Mouse (Mus musculus): ENCODE results near the gene Sla2. TPM values are rescaled to one million over a fixed set of nuclear protein-coding genes. Genes with fewer than 3 reads are reported as not detected.
"Not testable (repeated sequence)": the region's sequence is repeated elsewhere in the genome, so short reads cannot be mapped to it uniquely, and the experiment has no call there.

Sla2 gene
- polyA plus RNA-seq, 1 experiment, result not detected

DNA sequence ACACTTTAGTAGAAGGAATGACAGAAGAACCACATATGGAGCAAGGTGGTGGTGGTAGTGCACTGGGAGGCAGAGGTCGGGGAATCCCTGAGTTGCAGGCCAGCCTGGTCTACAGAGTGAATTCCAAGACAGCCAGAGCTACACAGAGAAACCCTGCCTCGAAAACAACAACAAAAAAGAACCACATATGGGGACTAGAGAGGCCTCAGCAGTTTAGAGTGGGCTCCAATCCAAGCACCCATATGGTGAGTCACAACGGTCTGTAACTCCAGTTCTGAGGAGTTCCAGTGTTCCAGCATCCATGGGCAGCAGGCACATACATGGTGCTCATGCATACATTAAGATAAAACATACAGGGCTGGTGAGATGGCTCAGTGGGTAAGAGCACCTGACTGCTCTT is 22.5 kb downstream of the Sla2 start:
- Histone ChIP-seq H3K4me1 (ENCODE audit: control insufficient read depth, insufficient read depth, insufficient read length, low read length) (peaks cover 8% of the 10 kb centered on the region), H3K4me3 (ENCODE audit: insufficient read depth, low read depth, low read length) (peak overlapping the region; percentile 85), H3K27ac (replicated peaks; ENCODE audit: low read depth, low read length) (peak overlapping the region; percentile 82)

DNA sequence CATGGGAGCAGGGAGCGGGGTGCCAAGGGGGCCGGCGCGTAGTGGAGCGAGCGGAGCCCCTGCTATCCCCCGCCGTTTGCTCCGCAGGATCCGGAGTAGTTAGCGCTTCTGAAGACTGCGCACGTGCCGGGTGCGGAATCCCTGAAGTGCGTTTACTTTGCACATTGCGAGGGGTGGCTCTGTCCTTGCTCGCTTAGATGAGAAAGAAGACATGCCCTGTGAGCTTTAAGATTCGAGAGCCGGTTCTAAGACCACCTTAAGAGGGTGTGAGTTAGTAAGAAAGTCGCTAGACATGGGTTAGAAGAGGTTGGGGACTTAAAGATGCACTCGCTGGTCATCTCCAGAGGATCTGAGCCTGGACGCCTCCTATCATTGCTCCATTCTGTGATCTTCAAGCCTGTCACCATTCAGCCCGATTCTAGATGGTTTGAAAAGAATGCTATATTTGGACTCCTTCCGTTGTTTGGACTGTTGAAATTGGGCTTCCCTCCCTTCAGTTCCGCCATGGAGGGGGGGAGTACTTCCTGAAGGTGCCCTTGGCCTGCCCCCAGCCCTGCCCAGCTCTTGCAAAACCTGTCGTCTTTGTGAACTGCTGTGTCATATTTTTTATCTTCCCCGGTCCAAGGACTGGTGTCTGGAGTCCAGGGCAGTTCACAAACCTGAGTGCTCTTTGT is 23.4 kb downstream of the Sla2 start:
- Histone ChIP-seq H3K4me1 (ENCODE audit: control insufficient read depth, insufficient read depth, insufficient read length, low read length) (peaks cover 6% of the 10 kb centered on the region; the same call in 1 of the 2 replicates), H3K27ac (replicated peaks; ENCODE audit: low read depth, low read length) (peak overlapping the region; percentile 82)

DNA sequence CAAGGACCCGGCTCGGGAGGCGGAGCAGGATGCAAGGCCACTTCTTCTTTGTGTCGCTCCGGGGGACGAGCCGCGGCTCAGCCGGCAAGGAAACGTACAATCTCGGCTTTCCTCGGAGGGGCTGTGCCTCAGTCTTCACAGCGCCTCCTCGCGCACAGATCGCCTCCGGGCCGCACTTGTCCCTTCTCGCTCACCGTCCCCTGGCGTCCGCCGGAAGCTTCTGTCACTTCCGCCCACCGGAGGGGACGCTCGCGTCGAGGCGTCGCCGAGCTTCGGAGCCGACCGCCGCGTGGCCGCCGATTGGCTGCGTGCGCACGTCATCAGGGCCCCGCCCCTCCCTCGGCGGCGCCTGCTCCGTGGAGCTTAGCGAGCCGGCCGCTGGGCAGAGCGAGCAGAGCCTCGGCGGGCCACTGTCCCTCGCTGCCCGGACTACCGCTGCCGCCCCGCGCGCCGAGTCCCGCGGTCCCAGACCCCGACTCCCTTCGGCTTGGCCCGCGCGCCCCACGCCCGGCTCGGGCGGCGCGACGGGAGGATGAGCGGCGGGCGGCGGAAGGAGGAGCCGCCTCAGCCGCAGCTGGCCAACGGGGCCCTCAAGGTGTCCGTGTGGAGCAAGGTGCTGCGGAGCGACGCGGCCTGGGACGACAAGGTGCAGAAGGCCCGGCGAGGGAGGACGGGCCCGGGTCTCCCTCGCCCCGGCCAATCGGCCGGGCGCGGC is 24.1 kb downstream of the Sla2 start, which contains the start of gene Rab5if:
Gene Rab5if (plus strand): TSS at position 357 of the 715 bp plus-strand sequence.
- H3K4me1 ChIP-seq (ENCODE audit: control insufficient read depth, insufficient read depth, insufficient read length, low read length), result peaks cover 5% of the 10 kb centered on the region; the same call in 1 of the 2 replicates
- peak within 1 kb of the TSS; percentile 92 for H3K4me3 ChIP-seq (ENCODE audit: insufficient read depth, low read depth, low read length)
- peak within 1 kb of the TSS; percentile 92 for H3K27ac ChIP-seq (replicated peaks; ENCODE audit: low read depth, low read length)

More for the DNA sequence above, 23.4 kb downstream of the Sla2 start:
- H3K4me3 ChIP-seq (ENCODE audit: insufficient read depth, low read depth, low read length), result peak overlapping the region; percentile 85

DNA sequence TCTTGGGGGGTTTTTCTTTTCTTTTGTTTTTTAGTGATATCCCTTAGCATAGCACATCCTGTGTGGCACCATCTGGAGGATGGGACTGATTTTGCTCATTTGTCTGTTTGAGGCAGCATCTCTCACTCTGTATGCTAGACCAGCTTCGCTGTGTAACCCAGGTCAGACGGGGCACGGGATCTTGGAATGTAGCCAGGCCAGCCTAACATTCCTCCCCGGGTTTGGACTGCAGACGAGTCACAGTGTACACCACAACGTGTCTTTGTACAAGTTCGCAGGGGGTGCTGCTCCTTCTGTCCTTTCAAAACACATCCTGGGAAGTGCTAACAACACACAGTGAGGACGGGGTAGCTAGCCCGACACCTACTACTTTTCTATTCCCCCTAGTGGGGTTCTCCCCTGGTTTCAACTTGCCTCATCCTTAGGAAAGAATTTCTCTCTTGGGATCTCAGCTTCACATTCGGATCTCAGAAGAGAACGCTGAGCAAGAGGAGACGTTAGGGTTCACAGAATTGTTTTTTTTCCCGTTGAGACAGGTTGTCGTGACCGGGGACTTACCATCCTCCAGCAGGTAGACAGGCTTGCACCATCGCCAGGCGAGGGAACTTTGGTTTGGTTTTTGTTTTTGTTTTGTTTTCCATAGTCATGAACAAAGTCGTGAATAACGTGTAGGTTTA is 24.8 kb downstream of the Sla2 start:
- peak overlapping the region; percentile 92 for H3K4me3 ChIP-seq (ENCODE audit: insufficient read depth, low read depth, low read length)
- H3K4me1 ChIP-seq (ENCODE audit: control insufficient read depth, insufficient read depth, insufficient read length, low read length), result peaks cover 5% of the 10 kb centered on the region; the same call in 1 of the 2 replicates
- peak overlapping the region; percentile 92 for H3K27ac ChIP-seq (replicated peaks; ENCODE audit: low read depth, low read length)

DNA sequence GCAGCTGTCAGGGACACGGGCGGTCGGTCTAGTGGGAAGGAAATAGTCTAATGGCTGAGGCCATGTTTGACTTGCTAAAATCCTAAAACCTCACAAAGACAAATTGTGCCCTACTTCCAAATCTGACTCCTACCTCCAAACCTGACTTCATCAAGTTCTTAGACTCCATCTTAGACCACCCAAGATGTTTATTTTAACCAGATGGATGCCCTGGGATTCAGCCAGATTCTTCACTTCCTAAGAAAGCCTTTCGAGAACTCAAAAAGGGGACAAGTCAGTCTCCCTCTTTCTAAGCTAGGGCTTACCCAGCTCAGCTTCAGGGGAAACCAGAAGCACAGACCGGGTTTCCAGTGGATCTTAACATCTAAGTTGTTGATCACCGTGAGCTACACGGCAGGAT is 28.3 kb downstream of the Sla2 start:
- Histone ChIP-seq H3K4me3 (ENCODE audit: insufficient read depth, low read depth, low read length) (no peak overlapping the region), H3K27ac (replicated peaks; ENCODE audit: low read depth, low read length) (no peak overlapping the region), H3K4me1 (ENCODE audit: control insufficient read depth, insufficient read depth, insufficient read length, low read length) (peaks cover 2% of the 10 kb centered on the region; the same call in 1 of the 2 replicates)

DNA sequence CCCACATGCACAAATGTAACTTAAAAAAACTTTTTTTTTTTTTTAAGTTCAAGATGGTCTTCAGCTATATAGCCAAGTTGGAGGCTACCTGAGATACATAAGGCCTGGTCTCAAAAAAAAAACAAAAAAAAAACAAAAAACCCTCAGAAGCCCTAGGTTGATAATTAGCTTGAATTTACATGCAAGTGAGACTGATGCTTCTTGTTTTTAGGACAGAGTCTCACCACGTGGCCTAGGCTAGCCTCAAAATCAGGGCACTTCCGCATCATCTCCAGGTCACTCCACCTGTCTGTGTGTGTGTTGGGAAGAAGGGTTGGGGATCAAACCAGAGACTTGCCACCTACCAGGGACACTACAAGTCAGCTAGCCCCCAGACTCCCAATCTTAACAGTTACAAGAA is 29.2 kb downstream of the Sla2 start, which contains the start of gene 4930518I15Rik:
Gene 4930518I15Rik (minus strand): TSS at position 112 of the 400 bp plus-strand sequence.
- H3K4me3 ChIP-seq (ENCODE audit: insufficient read depth, low read depth, low read length), result no peak within 1 kb of the TSS
- H3K27ac ChIP-seq (replicated peaks; ENCODE audit: low read depth, low read length), result 0 out of 2 replicates have a peak within 1 kb of the TSS, but pooled peaks have one; percentile 47

DNA sequence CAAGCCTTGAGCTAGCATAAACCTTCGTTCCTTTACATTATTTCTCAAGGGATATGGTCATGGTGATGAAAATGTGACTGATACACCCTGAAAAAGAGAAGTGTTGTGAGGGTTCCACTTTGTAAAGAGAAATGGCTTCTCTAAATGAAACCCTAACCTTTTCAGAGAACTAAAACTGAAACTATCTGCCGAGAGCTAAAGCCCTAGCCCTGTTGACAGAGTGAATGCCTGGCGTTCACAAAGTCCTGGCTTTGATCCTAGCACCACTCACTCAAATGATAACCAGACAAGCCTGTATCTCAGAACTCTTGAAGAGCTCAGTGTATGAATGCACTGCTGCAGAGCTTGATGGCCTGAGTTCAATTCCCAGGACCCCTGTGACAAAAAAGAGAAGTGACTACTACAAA is 29.6 kb downstream of the Sla2 start:
- H3K4me3 ChIP-seq (ENCODE audit: insufficient read depth, low read depth, low read length), result no peak overlapping the region
- H3K27ac ChIP-seq (replicated peaks; ENCODE audit: low read depth, low read length), result 0 out of 2 replicates have a peak overlapping the region, but pooled peaks have one; percentile 47
- H3K4me1 ChIP-seq (ENCODE audit: control insufficient read depth, insufficient read depth, insufficient read length, low read length), result peaks cover 2% of the 10 kb centered on the region; the same call in 1 of the 2 replicates

More for the DNA sequence above, 29.2 kb downstream of the Sla2 start, which contains the start of gene 4930518I15Rik:
- peaks cover 2% of the 10 kb centered on the region; the same call in 1 of the 2 replicates for H3K4me1 ChIP-seq (ENCODE audit: control insufficient read depth, insufficient read depth, insufficient read length, low read length)

DNA sequence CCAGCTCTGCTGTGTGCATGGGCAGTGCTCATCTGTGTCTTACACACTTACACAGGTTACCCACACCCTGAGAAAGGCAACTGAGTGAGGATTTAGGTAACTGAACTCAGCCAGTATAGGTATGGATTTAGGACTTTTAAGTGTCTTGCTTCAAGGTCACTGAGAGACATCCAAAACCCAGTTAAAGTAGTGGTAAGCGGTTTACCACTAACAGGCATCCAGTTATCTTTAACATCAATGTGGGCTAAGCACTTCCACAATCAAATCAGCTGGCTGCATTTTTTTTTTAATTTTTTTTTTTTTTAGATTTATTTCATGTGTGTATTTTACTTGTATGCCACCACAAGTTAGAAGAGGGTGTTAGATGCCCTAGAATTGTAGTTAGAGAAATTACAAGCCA is 30.7 kb downstream of the Sla2 start:
- Histone ChIP-seq H3K27ac (replicated peaks; ENCODE audit: low read depth, low read length) (no peak overlapping the region), H3K4me3 (ENCODE audit: insufficient read depth, low read depth, low read length) (no peak overlapping the region), H3K4me1 (ENCODE audit: control insufficient read depth, insufficient read depth, insufficient read length, low read length) (peaks cover 2% of the 10 kb centered on the region; the same call in 1 of the 2 replicates)

DNA sequence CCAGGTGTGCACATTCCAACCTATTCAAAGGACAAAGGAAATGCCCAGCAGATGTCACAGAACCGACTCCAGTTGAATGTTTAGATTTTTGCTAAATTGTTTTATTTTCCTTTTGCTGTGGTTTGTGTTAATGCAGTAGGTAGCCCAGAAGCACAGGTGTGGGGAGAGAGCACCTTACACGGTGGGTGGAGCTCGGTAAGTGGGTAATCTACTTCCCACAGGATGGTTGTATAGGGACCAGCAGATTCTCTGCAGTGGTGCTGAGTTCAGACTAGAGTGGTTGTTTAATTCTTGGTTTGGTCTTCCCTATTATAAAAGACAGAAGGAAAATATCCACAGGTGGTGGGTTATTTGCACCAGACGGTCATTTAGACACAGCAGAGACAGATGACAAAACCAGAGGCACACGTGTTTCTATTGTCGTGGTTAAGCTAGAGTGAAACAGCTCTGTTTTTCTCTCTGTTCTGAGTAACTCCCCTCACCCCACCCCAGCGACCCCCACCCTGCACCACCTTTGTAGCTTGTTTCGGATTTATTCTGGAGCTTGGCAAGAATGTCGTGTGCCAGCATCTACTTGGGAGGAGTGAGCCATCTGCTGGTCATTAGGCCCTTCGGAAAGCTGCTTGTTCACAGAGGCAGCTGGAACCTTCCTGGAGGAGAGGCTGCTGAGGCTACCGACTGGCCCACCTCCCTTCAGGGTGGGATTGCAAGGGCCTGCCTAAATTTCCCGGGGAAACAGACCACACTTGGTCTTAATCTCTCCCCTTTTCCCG is 32.8 kb downstream of the Sla2 start:
- H3K4me1 ChIP-seq (ENCODE audit: control insufficient read depth, insufficient read depth, insufficient read length, low read length); H3K4me3 ChIP-seq (ENCODE audit: insufficient read depth, low read depth, low read length); H3K27ac ChIP-seq (replicated peaks; ENCODE audit: low read depth, low read length): not testable (repeated sequence)

DNA sequence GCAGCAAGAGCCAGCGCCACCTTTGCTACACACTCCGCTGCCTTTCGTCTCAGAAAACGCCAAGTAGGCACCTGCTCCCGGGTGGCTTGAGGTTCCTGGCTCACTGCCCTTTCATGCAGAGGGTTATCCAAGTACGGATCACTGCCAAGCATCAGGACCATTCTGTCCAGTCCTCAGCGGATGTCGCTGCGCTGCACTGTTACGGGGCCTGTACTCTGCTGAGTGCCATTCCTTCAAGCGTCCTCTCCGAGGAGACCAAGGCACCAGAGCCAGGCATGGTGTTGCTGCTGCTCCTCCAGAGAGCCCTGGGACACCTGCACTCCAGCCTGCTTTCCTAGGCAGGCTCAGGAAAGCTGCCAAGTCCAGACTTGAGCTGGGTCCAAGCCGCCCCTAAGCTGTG is 33.4 kb downstream of the Sla2 start:
- not testable (repeated sequence) for H3K4me1 ChIP-seq (ENCODE audit: control insufficient read depth, insufficient read depth, insufficient read length, low read length); H3K4me3 ChIP-seq (ENCODE audit: insufficient read depth, low read depth, low read length); H3K27ac ChIP-seq (replicated peaks; ENCODE audit: low read depth, low read length)

DNA sequence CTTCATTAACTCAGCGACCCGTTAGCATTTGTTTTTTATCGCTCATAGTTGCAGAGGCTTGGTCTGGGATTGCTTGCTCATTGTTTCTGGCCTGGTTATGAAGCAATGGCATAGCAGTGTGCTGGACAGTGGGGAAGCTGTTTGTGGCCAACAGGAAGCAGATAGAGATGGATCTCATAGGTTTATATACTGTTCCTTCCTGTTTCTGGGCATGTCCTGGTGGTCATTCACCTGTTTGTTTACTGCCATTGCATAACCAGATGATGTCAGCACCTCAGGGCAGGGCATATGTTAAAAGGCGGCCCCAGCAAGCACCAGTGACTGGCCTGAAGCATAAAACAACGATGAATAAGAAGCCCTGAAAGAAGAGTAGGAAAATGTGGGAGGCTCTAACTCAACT is 36.5 kb downstream of the Sla2 start:
- Histone ChIP-seq H3K4me1 (ENCODE audit: control insufficient read depth, insufficient read depth, insufficient read length, low read length) (no peaks in the 10 kb centered on the region), H3K27ac (replicated peaks; ENCODE audit: low read depth, low read length) (no peak overlapping the region), H3K4me3 (ENCODE audit: insufficient read depth, low read depth, low read length) (no peak overlapping the region)

DNA sequence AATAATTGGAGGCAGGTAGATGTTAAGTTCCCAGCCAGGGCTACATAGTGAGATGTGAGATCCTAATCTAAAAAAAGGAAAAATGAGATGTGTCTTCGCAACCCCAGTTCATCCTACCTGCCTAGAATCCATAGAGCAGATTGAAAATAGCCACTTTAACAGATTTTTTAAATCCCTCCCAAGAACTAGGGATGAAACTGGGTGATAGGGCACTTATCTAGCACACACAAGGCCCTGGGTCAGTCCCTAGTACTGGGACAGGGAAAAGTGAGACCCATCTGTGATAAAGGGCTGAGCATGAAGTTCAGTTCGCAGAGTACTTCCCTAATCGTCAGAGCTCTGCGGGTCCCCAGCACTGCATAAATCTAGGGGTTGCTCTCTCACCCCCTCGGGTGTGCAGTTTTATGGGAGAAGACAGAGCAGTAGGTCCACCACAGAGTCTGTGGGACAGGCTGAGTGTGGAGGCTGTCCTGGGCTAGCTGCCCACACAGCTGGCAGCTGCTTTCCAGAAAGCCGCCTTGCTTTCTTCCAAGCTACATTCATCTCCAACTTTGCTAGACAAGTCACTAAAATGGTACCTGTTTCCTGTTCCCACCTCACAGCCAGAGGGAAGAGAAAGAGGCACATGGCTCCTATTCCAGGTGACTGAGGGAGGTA is 38.3 kb downstream of the Sla2 start:
- no peaks in the 10 kb centered on the region for H3K4me1 ChIP-seq (ENCODE audit: control insufficient read depth, insufficient read depth, insufficient read length, low read length)
- no peak overlapping the region for H3K27ac ChIP-seq (replicated peaks; ENCODE audit: low read depth, low read length)
- H3K4me3 ChIP-seq (ENCODE audit: insufficient read depth, low read depth, low read length), result no peak overlapping the region

DNA sequence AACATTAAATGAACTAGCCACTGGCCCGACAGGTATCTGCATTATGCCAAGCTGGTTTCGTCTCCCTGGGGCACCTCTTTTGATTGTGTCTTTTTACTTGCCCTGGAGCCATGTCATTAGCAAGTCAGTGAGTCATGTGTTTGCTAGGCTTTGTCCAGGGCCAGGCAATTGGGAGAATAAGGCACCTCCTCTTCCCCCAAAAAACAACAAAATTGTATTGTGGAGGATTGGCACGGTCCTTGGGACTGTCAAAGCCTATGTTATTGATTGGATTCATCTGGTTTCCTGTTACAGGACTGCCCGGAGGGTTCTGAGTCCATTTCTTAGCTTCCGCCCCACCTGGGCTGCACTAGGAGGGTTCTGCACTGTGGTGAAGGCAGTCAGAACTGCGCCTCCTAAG is 39.3 kb downstream of the Sla2 start:
- H3K4me1 ChIP-seq (ENCODE audit: control insufficient read depth, insufficient read depth, insufficient read length, low read length), result no peaks in the 10 kb centered on the region
- H3K27ac ChIP-seq (replicated peaks; ENCODE audit: low read depth, low read length), result no peak overlapping the region
- H3K4me3 ChIP-seq (ENCODE audit: insufficient read depth, low read depth, low read length), result no peak overlapping the region

DNA sequence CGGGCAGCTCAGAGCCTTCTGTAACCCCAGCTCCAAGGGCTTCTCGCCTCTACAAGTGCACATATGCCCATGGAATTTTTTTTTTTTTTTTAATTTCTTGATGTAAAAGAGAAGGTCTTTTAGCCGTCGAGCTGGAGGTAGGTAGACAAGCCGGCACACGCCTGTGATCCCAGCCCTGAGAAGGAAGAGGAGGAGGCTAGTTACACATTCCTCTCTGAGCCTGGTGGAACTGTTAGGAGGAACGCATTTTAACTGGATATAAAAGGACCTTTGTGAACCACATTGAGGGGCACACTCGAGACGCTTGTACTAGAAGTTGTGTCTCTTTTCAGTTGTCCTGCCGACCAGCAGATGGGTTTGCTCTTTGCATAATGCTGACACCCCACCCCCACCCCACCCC is 42.3 kb downstream of the Sla2 start:
- Histone ChIP-seq H3K4me1 (ENCODE audit: control insufficient read depth, insufficient read depth, insufficient read length, low read length) (no peaks in the 10 kb centered on the region; the same call in 1 of the 2 replicates), H3K27ac (replicated peaks; ENCODE audit: low read depth, low read length) (no peak overlapping the region), H3K4me3 (ENCODE audit: insufficient read depth, low read depth, low read length) (no peak overlapping the region)
